Mouse (Mus musculus) liver, postnatal 0 days (tissue): ENCODE results near the gene Dbndd2. TPM values are rescaled to one million over a fixed set of nuclear protein-coding genes. Genes with fewer than 3 reads are reported as not detected.

ENCODE experiments used
- ATAC-seq: fragments of 200-750 bp; cut with Nextera tagmentation; 2 replicates; pipeline ENCODE4 v1.8.0; 2017; ENCODE audit warnings: mild to moderate bottlenecking, moderate library complexity
- DNase-seq: peaks from one replicate; pipeline ENCODE4 v3.0.0-alpha.2; 2016
- H3K27ac ChIP-seq: fragments of 300-500 bp; sonication (generic); 2 replicates; pipeline ENCODE4 v1.5.1; 2014; ENCODE audit warnings: antibody characterized with exemption, moderate library complexity, mild to moderate bottlenecking, low read depth
- H3K27me3 ChIP-seq: fragments of 300-500 bp; sonication (generic); 2 replicates; pipeline ENCODE4 v1.6.1; 2014; ENCODE audit warnings: low read length, control low read depth, mixed read lengths; ENCODE audit not compliant: insufficient read depth
- H3K36me3 ChIP-seq: fragments of 300-500 bp; sonication (generic); replicated peaks from 2 replicates; pipeline ENCODE4 v1.6.1; 2014; ENCODE audit warnings: mild to moderate bottlenecking, control low read depth, low read length, moderate library complexity, mixed read lengths; ENCODE audit not compliant: insufficient read depth
- H3K4me1 ChIP-seq: fragments of 300-500 bp; sonication (generic); 2 replicates; pipeline ENCODE4 v1.6.1; 2014; ENCODE audit warnings: antibody characterized with exemption, mild to moderate bottlenecking, control low read depth; ENCODE audit not compliant: insufficient read depth
- H3K4me2 ChIP-seq: fragments of 300-500 bp; sonication (generic); 2 replicates; pipeline ENCODE4 v1.6.1; 2014; ENCODE audit warnings: low read depth, mild to moderate bottlenecking, low read length, moderate library complexity, mixed read lengths
- H3K4me3 ChIP-seq: fragments of 300-500 bp; sonication (generic); 2 replicates; pipeline ENCODE4 v1.5.1; 2014; ENCODE audit warnings: low read depth, low read length
- H3K9ac ChIP-seq: fragments of 300-500 bp; sonication (generic); replicated peaks from 2 replicates; pipeline ENCODE4 v1.6.1; 2014; ENCODE audit warnings: mild to moderate bottlenecking, moderate library complexity
- H3K9me3 ChIP-seq: fragments of 300-500 bp; sonication (generic); 2 replicates; pipeline ENCODE4 v1.6.1; 2016; ENCODE audit warnings: mild to moderate bottlenecking, control low read depth, low read length, mixed read lengths
- CTCF ChIP-seq: sonication (generic); IDR thresholded peaks from 2 replicates; pipeline ENCODE4 v1.5.1; 2016; ENCODE audit warnings: antibody characterized with exemption, low read depth
- EP300 ChIP-seq: IDR thresholded peaks from 2 replicates; pipeline ENCODE4 v1.6.1; 2016; ENCODE audit warnings: antibody characterized with exemption, low read depth, mild to moderate bottlenecking
- WGBS: fragments of 180-500 bp; shearing (Covaris S2); extraction: QIAGEN DNeasy Blood & Tissue Kit; methylation state at CpG from one replicate; pipeline ENCODE4 v1.1.7; 2014; ENCODE audit not compliant: insufficient replicate concordance; 5-methylcytosine and 5-hydroxymethylcytosine counted together
- polyA plus RNA-seq: library from polyadenylated mRNA; unstranded; fragments of >200 nt; fragmentation: Nextera tagmentation; extraction: Ambion mirVana; gene quantifications from 2 replicates; pipeline ENCODE4 v1.2.1, GENCODE M21; 2015

Dbndd2 gene
- polyA plus RNA-seq, 1 experiment from 2014 or later: 2.7 TPM

DNA sequence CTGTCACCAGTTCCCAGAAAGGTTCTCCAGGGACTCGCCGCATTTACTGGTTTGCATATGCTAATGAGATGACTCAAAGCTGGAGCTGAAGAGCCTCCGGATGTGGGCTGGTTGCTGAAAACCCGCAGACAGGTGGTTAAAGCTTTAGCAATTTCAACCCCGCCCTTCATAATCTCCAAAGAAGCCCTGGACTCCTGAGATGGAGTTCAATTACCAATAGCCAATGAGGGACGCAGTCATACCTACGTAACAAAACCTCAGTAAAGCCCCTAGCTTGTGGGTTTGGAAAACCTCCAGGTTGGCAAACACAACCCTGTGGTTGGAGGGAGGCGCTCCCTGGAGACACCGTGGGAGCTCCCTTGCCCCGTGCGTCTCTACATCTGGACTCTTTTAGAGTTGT lies 35.9 kb downstream of the Dbndd2 start:
- peak; percentile 42 for ATAC-seq
- H3K4me2 ChIP-seq: peak overlapping the region; percentile 56
- peak; percentile 57 for DNase-seq

DNA sequence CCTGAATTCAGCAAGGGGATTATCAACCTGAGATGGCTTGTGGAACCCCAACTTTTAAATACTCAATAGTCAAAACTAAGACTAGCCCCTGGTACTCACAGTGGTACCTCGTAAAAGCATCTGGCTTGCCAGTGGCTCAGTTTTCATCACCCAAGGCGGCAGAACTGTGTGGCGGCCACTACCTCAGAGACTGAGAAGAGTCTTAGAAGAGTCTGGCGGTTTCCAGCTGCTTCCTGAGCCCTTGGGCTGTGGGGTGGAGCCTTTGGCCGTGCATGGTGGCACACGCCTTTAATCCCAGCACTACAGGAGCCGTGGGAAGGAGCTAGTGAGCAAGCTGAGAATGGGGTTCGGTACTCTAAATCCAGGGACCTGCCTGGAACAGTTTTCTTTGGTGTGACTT lies 36.4 kb downstream of the Dbndd2 start:
- no peak overlapping the region for H3K4me3 ChIP-seq
- no peaks in the 10 kb centered on the region for H3K9me3 ChIP-seq
- no peak overlapping the region for H3K9ac ChIP-seq
- ATAC-seq: peak; percentile 33
- no peaks in the 10 kb centered on the region for H3K36me3 ChIP-seq
- WGBS: 23% methylated on average over 8 of the region's 8 CpGs
- no peaks in the 10 kb centered on the region for H3K27me3 ChIP-seq
- peak overlapping the region; percentile 76 for H3K27ac ChIP-seq
- H3K4me1 ChIP-seq: 0 out of 2 replicates have a peak, but pooled peaks cover 5% of the 10 kb centered on the region
- peak overlapping the region; percentile 56 for H3K4me2 ChIP-seq
- no peak for DNase-seq
- TF ChIP-seq EP300: no peak
- no peak for TF ChIP-seq CTCF

More for the DNA sequence above, 35.9 kb downstream of the Dbndd2 start:
- Histone ChIP-seq H3K9ac (no peak overlapping the region), H3K36me3 (no peaks in the 10 kb centered on the region), H3K4me1 (0 out of 2 replicates have a peak, but pooled peaks cover 5% of the 10 kb centered on the region), H3K27me3 (no peaks in the 10 kb centered on the region), H3K27ac (peak overlapping the region; percentile 76), H3K9me3 (no peaks in the 10 kb centered on the region), H3K4me3 (no peak overlapping the region)
- TF ChIP-seq EP300: 0 out of 2 replicates have a peak, but pooled peaks have one; percentile 23
- no peak for TF ChIP-seq CTCF
- 5% methylated on average over 11 of the region's 11 CpGs for WGBS

DNA sequence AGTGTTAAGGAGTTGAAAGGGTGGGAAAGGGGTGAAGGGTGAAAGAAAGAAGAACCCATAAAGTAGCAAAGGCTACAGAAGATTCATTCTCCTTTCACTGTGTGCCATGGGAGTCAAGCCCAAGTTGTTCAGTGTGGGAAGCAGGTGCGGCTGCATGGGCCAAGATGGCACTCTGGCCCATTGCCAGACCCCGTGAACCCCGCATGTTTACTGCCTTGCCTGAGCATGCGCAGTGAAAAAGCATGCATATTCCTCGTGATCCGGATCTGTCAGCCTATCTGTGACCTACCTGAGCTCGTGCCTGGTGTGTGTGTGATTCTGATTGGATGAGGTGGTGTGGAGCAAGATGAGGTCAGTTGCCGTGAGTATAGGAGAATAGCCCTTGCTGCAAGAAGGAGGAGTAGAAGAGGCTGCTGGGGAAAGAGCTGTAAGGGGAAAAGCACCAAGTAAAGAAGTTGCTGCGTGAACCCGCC lies 37.4 kb downstream of the Dbndd2 start:
- 0 out of 2 replicates have a peak, but pooled peaks have one; percentile 7 for ATAC-seq
- no peak overlapping the region for H3K4me3 ChIP-seq
- no peak overlapping the region for H3K27ac ChIP-seq
- 72% methylated on average over 10 of the region's 10 CpGs for WGBS
- 0 out of 2 replicates have a peak, but pooled peaks cover 5% of the 10 kb centered on the region for H3K4me1 ChIP-seq
- no peaks in the 10 kb centered on the region for H3K36me3 ChIP-seq
- no peak for TF ChIP-seq CTCF
- TF ChIP-seq EP300: no peak
- DNase-seq: no peak
- no peak overlapping the region for H3K4me2 ChIP-seq
- no peak overlapping the region for H3K9ac ChIP-seq
- no peaks in the 10 kb centered on the region for H3K27me3 ChIP-seq
- no peaks in the 10 kb centered on the region for H3K9me3 ChIP-seq

DNA sequence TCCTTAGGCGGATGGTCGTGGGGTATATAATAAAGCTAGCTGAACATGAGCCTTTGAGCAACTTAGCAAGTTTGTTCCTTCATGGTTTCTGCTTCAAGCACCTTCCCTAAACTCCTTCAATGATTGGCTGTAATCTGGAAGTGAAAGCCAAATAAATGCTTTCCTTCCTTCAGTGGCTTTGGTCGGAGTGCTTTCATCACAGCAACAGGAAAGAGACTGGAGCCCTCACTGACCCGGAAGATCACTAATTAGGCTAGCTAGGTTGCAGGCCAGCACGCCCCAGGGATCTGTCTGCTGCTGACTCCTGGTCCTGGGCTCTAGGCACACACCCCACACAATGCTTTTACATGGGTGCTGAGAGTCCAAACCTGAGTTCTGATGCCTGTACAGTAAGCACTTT lies 42.7 kb downstream of the Dbndd2 start:
- Histone ChIP-seq H3K9ac (no peak overlapping the region), H3K4me1 (no peaks in the 10 kb centered on the region), H3K27ac (no peak overlapping the region), H3K4me2 (no peak overlapping the region), H3K27me3 (no peaks in the 10 kb centered on the region), H3K4me3 (no peak overlapping the region), H3K36me3 (no peaks in the 10 kb centered on the region), H3K9me3 (no peaks in the 10 kb centered on the region)
- DNase-seq: no peak
- WGBS: 57% methylated on average over 5 of the region's 5 CpGs
- no peak for TF ChIP-seq EP300
- TF ChIP-seq CTCF: no peak
- ATAC-seq: no peak

DNA sequence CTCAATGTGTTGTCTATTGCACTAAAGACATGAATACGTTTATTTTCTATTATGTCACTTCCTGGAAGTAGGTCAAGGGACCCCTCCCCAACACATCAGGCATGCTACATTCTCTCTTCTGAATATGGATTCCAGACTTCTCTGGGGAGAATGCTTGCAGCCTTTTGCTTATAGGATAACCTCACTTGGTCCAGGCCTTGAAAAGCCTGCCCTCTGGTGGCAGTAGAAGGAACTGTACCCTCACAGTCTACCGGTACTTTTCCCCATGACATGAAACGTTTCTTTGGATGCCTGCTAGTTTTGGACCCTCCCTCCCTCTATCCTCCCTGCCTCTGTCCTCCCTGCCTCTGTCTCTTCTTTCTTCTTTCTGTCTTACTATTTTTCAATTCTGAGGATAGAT lies 45.3 kb downstream of the Dbndd2 start:
- Histone ChIP-seq H3K9ac (no peak overlapping the region), H3K27me3 (no peaks in the 10 kb centered on the region), H3K4me2 (no peak overlapping the region), H3K4me3 (no peak overlapping the region), H3K4me1 (no peaks in the 10 kb centered on the region), H3K27ac (no peak overlapping the region), H3K9me3 (no peaks in the 10 kb centered on the region), H3K36me3 (no peaks in the 10 kb centered on the region)
- no peak for ATAC-seq
- 4% methylated on average over 3 of the region's 3 CpGs for WGBS
- no peak for TF ChIP-seq EP300
- TF ChIP-seq CTCF: peak; percentile 94
- DNase-seq: peak; percentile 76

DNA sequence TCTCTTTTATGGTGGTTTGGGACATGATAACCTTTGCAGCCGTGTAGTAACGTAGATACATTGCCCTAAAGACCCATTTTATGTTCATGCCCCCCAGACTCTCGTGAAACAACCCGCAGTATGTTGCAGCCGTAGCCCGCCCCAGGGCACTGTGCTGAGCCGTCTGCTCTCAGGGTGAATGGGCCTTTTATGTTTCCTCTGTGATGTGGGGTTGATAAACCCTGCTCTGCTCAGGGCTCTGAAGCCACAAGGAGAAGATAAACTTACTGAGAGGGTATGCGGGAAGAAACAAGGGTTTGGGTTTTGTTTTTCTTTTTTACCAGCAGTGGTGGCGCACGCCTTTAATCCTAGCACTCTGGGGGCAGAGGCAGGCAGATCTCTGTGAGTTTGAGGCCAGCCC lies 48.4 kb downstream of the Dbndd2 start:
- ATAC-seq (no peak), DNase-seq (no peak)
- H3K4me3 ChIP-seq: no peak overlapping the region
- no peaks in the 10 kb centered on the region for H3K4me1 ChIP-seq
- TF ChIP-seq CTCF (no peak), EP300 (no peak)
- no peaks in the 10 kb centered on the region for H3K27me3 ChIP-seq
- no peaks in the 10 kb centered on the region for H3K36me3 ChIP-seq
- WGBS: 59% methylated on average over 10 of the region's 10 CpGs
- H3K9ac ChIP-seq: no peak overlapping the region
- no peak overlapping the region for H3K4me2 ChIP-seq
- H3K27ac ChIP-seq: no peak overlapping the region
- H3K9me3 ChIP-seq: no peaks in the 10 kb centered on the region
